Mouse (Mus musculus): ENCODE results near the gene Capn3. TPM values are rescaled to one million over a fixed set of nuclear protein-coding genes. Genes with fewer than 3 reads are reported as not detected.

The Capn3 gene
- 1.1 and 2.1 TPM in 2 replicates for polyA plus RNA-seq (2012; rRNA removed)

GRCm38 (mm10) chr2:120455719-120456118, at the start of gene Capn3:
Gene Capn3, plus strand, starts transcription at chr2:120456019.

Other genes with a start within 250 kb of the Capn3 start
- 3.3 and 3.5 TPM in 2 replicates for gene Pla2g4e, start 210.7 kb upstream of the Capn3 start, polyA plus RNA-seq (2012; rRNA removed)
- gene Pla2g4d, start 166.8 kb upstream of the Capn3 start, polyA plus RNA-seq (2012; rRNA removed) = 0.04 TPM in 1 of 2 replicates, not detected in the other
- gene Pla2g4f, start 141.9 kb upstream of the Capn3 start, polyA plus RNA-seq (2012; rRNA removed) = 0.04 and 0.18 TPM in 2 replicates
- 52.5 and 57.6 TPM in 2 replicates for gene Vps39, start 102.9 kb upstream of the Capn3 start, polyA plus RNA-seq (2012; rRNA removed)
- 7.8 and 8.0 TPM in 2 replicates for gene Ganc, start 52.1 kb upstream of the Capn3 start, polyA plus RNA-seq (2012; rRNA removed)
- gene Tmem87a, start 51.9 kb upstream of the Capn3 start, polyA plus RNA-seq (2012; rRNA removed) = 20.4 and 20.5 TPM in 2 replicates
- 43.1 and 44.4 TPM in 2 replicates for gene Zfp106, start 107.8 kb downstream of the Capn3 start, polyA plus RNA-seq (2012; rRNA removed)
- 25.3 and 28.9 TPM in 2 replicates for gene Snap23, start 111.7 kb downstream of the Capn3 start, polyA plus RNA-seq (2012; rRNA removed)
- gene Haus2, start 153.4 kb downstream of the Capn3 start, polyA plus RNA-seq (2012; rRNA removed) = 16.7 TPM in 2 replicates
- gene Lrrc57, start 153.5 kb downstream of the Capn3 start, polyA plus RNA-seq (2012; rRNA removed) = 21.4 and 26.4 TPM in 2 replicates
- 13.9 and 16.5 TPM in 2 replicates for gene Stard9, start 173.1 kb downstream of the Capn3 start, polyA plus RNA-seq (2012; rRNA removed)

All from central nervous system, embryonic 14 days (tissue).